Mouse (Mus musculus): Measurements from ENCODE around the gene Ehmt1.

Gene Ehmt1

DNA sequence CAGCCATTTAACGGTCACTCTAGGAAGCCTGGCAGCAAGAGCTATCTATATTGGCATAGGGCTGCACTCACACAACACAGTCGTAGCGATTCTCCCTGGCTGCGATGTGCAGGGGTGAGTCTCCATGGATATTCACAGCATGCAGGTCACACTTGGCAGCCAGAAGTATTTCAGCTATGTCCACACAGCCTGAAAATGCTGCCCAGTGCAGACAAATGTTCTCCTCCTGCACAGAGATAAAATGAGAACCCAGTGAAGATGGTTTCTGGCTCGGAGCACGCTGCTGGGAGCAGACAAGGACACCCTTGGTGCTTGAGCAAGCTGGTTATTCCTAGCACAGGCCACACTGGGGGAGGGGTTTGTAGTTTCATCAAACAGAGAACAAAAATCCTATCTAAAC is 113.3 kb downstream of the Ehmt1 start:
- in situ Hi-C loops (cut with MboI, MseI): no loop called here

GRCm38 (mm10) chr2:24805621-24806020 is 113.8 kb downstream of the Ehmt1 start:
- in situ Hi-C loops (cut with MboI, MseI): no loop called here

GRCm38 (mm10) chr2:24796833-24797457 is 122.5 kb downstream of the Ehmt1 start:
- in situ Hi-C loops (cut with MboI, MseI): no loop called here

DNA sequence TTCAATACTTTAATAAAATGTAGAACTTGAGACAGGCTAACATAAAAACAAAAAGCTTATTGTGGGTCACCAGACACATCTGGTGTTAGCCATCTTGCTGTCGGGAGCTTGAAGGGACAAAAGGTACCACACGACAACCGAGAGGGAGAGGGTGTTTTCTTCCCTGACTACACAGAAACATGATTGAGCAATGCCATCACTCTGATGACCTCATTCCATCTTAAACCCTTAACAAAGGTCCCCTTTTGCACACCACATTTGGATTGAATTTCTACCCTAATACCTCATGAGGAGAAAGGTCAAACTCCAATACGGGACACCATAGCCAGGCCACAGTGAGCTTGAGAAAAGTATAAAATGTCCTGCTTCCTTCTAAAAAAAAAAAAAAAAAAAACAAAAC is 132.2 kb downstream of the Ehmt1 start:
- in situ Hi-C loops (cut with MboI, MseI): no loop called here

- in situ Hi-C loops (cut with MboI, MseI): no loop called here
These were observed 138.2 kb downstream of the Ehmt1 start for GRCm38 (mm10) chr2:24781253-24781652.

GRCm38 (mm10) chr2:24776831-24777230 is 142.6 kb downstream of the Ehmt1 start:
- in situ Hi-C loops (cut with MboI, MseI): no loop called here

DNA sequence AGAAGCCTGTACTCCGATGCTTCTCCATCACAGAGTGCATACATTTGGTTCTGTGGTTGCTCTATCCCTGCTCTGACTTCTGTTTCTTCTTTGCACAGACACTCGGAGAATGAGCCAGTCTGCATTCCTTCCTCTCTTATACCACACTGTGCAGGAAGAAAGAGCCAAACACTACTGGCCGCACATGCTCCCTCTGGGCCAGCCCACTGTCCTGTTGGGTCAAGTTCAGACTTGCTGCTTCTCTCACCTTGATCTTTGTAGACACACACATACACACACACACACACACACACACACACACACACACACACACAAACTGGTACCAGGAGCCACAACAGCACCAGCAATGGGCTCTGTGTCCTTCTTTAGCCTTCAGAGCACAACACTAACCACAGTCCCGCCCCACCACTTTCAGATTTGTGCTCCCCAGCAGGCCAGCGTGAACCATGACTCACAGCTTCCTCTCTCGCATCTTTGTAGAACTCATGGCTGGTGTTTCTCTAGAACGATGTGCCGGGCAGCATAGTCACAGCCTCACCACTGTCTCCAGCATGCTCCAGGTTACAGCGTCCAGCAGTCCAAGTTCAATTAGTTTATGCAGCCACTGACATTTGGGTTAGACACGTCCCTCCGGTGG is 143.3 kb downstream of the Ehmt1 start:
- in situ Hi-C loops (cut with MboI, MseI): no loop called here

GRCm38 (mm10) chr2:24774832-24775231 is 144.6 kb downstream of the Ehmt1 start:
- in situ Hi-C loops (cut with MboI, MseI): no loop called here

- in situ Hi-C loops (cut with MboI, MseI): no loop called here
These were observed 148.6 kb downstream of the Ehmt1 start for GRCm38 (mm10) chr2:24770861-24771260.

GRCm38 (mm10) chr2:24763115-24763557 is 156.3 kb downstream of the Ehmt1 start, which contains the start of gene Cacna1b:
TSS of gene Cacna1b (minus strand) at chr2:24763152.
- in situ Hi-C loops (cut with MboI, MseI): no loop called here

GRCm38 (mm10) chr2:24762446-24762960 is 156.9 kb downstream of the Ehmt1 start:
- in situ Hi-C loops (cut with MboI, MseI): no loop called here

DNA sequence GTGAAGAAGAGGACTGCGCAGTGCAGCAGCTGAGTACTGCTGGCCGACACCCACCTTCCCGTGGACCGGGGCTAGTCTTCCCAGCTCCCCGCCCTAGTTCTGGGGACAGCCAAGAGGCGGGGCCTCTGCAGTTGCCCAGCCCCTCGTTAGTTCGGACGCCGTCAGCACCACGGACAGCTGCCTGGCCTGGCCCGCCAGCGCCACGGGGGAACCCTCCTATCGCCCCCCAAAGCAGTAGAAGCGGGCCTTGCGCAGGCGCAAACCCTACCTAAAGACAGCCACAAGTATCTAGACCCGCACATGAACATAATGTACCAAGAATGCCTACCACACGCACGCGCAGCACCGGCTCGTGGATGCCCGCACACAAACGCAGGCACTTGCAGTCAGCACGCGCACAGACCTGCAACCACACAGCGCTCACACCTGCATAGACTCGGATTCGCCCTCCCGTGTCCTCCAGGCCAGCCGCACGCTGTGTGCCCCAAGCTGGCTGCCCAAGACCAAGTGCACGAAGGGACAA is 157.4 kb downstream of the Ehmt1 start:
- in situ Hi-C loops (cut with MboI, MseI): no loop called here

DNA sequence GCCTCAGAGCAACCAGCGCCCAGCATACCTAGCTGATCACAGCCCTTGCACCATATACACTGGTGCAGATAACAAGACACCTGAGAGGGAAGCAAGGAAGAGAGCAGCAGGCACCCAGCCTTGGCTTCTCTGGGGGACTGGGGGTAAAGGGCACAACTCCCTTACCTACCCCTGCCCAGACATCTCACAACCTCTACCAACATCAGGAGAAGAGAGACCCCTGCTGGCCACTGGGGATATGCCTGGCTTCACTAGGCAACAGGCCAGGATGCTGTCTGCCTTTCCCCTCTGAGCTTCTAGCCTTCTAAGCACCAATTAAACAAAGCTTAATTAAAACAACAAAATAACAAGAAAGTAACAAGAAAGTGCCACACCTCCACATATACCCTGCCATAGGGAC is 164.1 kb downstream of the Ehmt1 start:
- in situ Hi-C loops (cut with MboI, MseI): no loop called here

DNA sequence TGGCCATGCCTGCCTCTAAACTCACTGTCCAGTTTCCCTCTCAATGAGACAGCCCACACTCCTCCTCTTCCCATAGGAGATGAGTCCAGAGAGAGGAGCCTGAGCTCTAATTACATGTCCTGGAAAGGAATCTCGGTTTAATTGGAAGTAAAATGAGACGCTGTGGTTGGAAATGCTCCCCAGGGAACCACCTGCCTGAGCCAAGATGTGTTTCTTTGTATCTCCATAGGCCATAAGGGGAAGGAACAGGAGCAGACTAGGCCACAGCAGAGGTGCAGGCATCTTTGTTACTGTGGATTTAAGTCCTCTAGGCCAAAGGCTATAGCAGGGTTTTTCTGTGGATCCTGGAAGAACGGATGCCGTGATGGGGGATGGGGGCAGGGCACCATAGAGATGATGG is 166.8 kb downstream of the Ehmt1 start:
- in situ Hi-C loops (cut with MboI, MseI): no loop called here

GRCm38 (mm10) chr2:24750051-24750450 is 169.4 kb downstream of the Ehmt1 start:
- in situ Hi-C loops (cut with MboI, MseI): no loop called here

- in situ Hi-C loops (cut with MboI, MseI): no loop called here
These were observed 171.5 kb downstream of the Ehmt1 start for GRCm38 (mm10) chr2:24747878-24748277.

Measured in T-helper 2 cell (primary cell).